Mouse (Mus musculus) testis, postnatal 10 days (tissue): ENCODE measurements around the gene 2810408A11Rik.

ENCODE experiments used
- DNase-seq: peaks from one replicate; pipeline ENCODE4 v3.0.0; 2021; ENCODE audit warnings: low spot score

Gene 2810408A11Rik

DNA sequence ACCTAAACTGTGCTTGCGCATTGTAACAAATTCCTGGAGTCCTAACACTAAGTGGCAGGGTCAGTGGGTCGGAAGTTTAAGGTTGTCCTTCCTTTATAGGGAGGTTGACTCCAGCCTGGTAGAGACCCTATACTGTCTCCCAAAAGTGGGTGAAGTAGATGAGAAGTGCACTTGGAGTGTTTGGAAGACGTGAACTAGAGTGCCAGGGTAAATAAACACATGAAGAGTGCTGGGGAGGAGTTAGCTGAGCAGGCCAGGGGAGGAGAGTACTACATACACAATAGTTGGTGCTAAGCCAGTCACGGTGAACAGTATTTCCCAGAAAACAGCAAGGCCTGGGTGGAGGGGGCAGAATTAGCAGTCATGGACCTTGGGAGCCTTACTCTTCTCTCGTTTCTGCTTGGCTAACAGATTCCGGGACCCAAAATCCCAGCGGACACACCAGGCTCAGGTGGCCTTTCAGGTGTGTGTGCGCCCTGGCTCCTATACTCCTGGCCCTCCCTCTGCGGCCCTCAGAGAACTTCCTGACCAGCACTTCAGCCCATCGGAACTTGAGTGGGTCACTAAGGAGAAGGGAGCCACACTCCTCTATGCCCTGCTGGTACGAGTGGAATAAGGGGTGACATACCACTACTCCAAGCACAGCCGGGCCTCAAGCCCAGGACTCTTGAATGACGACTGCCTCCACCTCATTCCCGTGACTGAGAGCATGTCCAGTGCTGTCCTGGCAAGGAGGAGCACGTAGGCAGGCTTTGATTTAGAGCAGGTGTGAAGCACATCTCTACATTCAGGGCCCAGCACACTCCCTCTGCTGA lies 12.1 kb upstream of the 2810408A11Rik start:
- DNase-seq = no peak

GRCm38 (mm10) chr11:69911701-69912100 lies 10.9 kb upstream of the 2810408A11Rik start:
- DNase-seq = no peak

GRCm38 (mm10) chr11:69910781-69911560 lies 10.2 kb upstream of the 2810408A11Rik start:
- no peak for DNase-seq

DNA sequence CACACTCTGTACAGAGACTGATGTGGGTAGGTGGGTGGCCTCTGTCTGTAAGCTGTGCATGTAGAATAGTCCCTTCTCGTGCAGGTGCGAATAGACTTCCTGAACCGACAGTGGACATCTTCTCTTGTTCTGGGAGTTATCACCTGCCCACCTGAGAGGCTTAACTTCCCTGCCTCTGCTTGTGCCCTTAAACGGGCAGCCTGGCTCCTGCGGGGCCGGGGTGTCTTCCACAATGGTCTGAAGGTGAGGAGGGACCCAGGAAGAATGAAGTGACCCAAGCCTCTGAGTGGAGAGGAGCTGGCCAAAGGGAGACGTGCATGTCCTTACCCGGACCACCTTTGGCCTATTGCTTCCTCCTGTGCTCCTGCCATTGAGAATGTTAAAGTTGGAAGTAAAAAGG lies 9.4 kb upstream of the 2810408A11Rik start:
- DNase-seq = no peak

- no peak for DNase-seq
Measured at GRCm38 (mm10) chr11:69909174-69909573, 8.4 kb upstream of the 2810408A11Rik start.

GRCm38 (mm10) chr11:69908645-69909044 lies 7.9 kb upstream of the 2810408A11Rik start:
- no peak for DNase-seq

DNA sequence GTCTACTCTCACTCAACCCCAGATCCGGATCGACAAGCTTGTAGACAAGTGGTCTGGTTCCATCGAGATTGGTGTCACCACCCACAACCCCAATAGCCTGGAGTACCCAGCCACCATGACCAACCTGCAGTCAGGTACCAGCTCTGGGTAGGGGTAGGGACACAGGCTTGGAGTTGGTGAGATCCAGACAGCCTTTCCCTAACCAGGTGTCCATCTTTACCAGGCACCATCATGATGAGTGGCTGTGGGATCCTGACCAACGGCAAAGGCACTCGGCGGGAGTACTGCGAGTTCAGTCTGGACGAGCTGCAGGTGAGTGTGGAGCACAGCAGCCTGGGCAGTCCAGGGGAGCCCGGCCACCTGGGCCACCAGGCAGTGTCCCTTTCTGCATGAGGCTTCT lies 3.5 kb upstream of the 2810408A11Rik start:
- DNase-seq = no peak

GRCm38 (mm10) chr11:69902972-69903371 lies 2.2 kb upstream of the 2810408A11Rik start:
- no peak for DNase-seq

- no peak for DNase-seq
Measured at GRCm38 (mm10) chr11:69901993-69902392, 1.2 kb upstream of the 2810408A11Rik start.

DNA sequence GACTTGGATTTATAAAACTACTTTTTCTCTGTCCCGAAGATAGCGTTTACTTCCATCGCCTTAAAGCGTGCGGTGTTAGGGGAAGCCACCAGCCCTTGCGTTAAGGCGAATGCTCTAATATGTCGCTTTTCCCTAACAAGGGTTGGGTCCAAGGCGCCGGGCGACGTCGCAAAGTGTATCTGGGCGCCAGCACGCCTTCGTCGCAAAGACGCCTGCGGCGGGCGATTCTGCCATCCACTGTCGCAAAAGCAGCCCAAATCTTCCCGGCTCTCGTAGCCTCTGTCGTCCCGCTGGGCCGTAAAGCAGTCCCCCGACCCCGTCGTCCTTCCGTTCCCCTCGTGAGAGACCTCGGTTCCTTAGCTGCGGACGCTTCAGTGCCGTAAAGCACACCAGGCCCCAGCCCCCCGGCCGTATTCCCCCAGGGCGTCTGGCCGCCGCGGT lies 639 bp upstream of the 2810408A11Rik start:
- peak; percentile 90 for DNase-seq

DNA sequence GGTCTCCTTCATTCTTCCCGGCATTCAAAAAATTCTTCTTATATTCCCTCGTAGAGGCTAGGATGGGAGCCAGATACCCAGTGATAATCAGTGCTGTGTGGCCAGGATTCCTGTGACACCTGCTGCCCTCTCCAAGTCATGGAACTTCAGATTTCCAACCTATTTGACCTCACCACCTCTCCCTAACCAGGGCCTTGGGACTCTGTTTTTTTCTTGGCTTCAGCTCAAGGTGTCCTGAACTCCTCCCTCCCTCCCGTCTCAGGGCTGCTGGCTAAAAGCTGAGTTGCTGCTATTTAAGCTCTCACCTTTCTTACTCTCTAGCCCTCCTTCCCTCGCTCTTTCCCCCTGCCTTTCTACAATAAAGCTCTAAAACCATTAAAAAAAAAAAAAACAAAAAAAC lies 917 bp downstream of the 2810408A11Rik start:
- DNase-seq = no peak

GRCm38 (mm10) chr11:69895291-69895690 lies 5.5 kb downstream of the 2810408A11Rik start, which contains the start of gene Acap1:
Gene Acap1, minus strand, starts transcription at chr11:69895539.
- no peak for DNase-seq

DNA sequence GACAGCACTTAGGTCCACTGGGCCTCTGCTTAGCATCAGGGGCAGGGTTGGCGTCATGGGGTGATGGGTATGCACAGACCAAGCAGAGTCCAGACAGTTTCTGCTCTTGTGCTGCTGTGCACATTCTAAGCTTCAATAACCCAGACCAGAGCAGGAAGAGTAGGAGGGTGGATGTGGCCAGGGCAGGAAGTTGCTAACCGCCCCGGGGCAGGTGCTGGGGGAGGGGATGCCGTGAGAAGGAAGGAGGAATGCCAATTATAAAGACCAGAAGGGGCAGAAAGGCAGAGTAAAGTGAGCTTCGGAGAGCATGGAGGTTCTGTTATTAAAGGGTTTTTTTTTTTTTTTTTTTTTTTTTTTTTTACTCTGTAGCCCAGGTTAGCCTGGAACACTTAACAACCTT lies 6.1 kb downstream of the 2810408A11Rik start:
- DNase-seq = no peak

- DNase-seq = peak; percentile 79
Measured at GRCm38 (mm10) chr11:69891482-69891881, 9.3 kb downstream of the 2810408A11Rik start.

DNA sequence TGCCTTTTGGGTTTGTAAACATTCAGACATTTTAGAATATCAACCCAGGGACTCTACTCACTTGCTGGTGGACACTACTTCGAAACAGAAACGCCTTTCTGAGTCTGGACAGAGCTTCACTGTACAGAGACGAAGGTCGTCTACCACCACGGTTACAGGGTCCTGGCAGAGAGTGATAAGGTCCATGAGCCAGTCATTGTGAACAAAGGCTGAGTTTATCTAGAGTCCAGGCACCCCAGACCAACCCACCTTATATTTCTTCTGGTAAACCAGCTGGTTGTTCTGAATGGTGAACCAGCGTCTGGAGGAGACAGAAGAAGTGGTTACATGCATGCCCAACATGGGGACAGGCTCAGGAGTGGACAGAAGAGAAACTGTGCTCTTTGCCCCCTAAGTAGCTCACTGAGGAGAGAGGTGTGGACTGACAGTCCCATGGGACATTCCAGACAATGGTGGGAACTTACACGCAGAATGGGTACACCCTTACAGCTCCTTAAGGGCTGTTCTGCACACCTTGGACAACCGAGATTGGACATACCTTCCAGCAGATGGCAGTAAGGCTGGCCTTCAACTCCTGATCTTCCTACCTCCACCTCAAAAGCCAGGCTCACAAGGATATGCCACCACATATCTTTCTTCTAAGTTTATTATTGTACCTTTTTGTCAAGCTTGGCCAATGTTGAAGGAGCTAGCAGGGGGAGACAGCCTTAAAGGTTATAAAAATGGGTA lies 13.7 kb downstream of the 2810408A11Rik start:
- no peak for DNase-seq

DNA sequence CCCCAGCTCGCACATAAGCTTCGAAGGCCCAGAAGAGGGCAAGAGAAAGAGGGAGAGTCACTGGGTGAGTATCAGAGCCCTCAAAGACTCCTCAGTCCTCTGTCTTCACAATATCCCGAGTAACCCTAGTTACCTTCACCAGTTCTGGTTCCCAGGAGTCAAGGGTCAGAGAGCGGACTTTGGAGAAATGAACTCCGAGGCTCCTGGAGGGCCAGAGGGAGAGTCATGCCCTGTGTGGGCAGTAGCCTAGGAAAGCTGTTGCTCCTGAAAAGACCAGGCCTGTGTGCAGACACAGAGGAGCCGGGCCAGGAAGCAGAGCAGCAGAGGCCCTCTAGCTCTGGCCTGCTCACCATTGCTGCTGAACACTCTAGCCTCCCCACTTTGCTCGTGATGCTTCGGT lies 16.1 kb downstream of the 2810408A11Rik start:
- no peak for DNase-seq

DNA sequence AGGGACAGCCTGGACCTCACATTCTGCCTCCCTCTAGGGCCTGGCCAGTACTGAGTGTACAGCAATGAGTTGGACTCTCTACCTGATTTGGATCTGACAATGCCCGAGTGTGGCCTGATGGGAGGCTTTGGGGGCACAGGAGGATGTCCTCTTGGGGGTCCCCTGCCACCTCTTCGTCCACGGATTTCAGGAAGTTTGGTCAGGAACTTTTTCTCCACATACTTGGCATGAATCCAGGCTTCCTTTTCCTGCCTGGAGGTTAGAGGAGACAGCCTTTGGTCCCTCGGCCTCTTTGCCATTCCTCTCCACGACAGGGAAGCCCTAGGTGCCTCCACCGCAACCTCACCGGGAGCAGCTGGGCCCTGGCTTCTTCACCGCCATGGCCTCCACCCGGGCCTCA lies 16.5 kb downstream of the 2810408A11Rik start:
- DNase-seq = no peak

DNA sequence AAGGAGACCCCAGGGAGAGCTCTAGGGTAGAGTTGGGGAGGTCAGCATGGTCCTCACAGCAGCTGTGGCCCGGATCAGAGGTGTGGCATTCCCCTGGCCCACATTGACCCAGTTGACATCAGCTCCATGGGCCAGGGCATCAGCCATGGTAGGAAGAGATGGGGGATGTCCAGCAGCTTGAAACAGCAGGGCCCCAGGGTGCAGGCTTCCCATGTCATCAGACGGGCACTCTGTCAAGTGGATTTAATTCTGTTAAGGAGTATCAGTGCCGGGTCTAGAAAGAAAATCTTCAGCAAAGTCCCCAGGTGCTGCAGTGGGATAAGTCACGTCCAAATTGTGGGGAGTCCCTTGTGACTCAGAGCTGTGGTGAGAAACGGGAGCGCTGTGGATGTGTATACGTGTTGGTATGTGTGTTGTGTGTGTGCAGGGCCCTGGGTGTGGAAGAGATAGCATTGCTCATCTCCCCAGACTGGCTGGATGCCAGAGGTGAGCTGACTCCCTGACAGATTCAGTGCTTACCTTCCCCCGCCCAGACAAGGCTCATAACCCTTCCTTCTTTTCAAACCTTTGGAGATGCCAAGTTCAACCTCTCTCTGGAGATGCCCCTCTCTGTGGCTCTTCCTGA lies 17.1 kb downstream of the 2810408A11Rik start:
- DNase-seq = no peak

GRCm38 (mm10) chr11:69883066-69883465 lies 17.7 kb downstream of the 2810408A11Rik start:
- peak; percentile 70 for DNase-seq

DNA sequence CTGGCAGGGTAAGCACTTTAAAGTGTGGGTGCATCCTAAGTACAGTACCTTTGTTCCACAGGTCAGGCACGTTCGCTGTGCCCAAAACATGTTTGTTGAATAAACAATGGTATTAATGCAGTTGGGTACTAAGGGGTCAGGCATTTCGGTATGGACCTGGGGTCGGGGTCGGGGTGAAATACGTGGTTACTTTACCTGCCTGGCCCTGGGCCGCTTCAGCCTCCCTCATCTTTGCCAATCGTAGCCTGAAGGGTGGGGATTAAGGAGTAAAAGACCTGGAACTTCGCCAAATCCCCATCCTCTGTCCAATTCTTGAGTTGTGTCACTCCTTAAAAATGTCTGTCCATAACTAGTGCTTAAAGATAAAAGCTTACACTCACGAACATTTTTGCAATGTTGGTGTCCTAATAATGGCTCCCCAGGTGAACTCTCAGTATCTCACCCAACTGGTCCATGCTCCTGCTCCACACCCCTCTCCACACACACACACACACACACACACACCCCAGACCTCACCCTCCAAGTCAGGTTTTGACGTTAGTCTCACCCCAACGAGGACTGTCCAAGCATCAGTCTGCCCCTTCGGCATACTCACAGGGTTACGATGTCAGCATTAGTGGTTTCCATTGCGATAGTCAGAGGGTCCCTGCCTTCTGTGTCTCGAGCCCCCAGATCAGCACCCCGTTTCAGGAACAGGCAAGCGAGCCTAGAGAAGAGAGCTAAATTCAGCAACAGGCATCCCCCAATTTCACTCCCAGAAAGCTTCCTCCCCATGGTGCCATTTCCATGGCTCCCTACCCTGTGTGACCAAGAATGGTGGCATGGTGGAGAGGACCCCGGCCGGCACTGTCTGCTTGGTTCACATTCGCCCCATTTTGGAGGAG lies 18.8 kb downstream of the 2810408A11Rik start:
- DNase-seq = no peak
